Mouse (Mus musculus): Measurements from ENCODE around the gene Atp2a2. TPM values are rescaled to one million over a fixed set of nuclear protein-coding genes. Genes with fewer than 3 reads are reported as not detected.
A peak's percentile ranks its signal among the peaks of the same experiment; 100 is the strongest.
"Not testable (repeated sequence)": the region's sequence is repeated elsewhere in the genome, so short reads cannot be mapped to it uniquely, and the experiment has no call there.

The Atp2a2 gene
- total RNA-seq, 2 experiments from 2014 or later: 9,386 to 9,784 TPM

DNA sequence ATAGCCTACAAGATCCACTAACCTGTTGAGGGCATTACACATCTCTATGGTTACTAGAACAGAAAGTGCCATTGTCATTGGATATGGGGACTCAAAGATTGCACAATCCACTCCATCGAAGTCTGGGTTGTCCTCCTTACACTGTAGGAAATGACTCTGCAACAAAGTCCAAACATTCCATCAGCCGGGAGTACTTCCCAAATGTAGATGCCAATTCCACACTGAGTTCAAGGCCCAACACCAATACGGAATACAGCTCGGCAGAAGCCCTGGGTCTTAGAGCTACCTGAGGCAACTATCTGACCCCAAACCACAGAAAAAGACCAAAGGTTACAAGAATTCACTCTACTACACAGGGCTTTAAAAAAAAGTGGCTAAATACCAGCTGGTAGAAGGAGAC, 44.0 kb downstream of the Atp2a2 start:
- intact Hi-C loops (cut with DNase I): no loop called here
- DNase-seq: no peak

DNA sequence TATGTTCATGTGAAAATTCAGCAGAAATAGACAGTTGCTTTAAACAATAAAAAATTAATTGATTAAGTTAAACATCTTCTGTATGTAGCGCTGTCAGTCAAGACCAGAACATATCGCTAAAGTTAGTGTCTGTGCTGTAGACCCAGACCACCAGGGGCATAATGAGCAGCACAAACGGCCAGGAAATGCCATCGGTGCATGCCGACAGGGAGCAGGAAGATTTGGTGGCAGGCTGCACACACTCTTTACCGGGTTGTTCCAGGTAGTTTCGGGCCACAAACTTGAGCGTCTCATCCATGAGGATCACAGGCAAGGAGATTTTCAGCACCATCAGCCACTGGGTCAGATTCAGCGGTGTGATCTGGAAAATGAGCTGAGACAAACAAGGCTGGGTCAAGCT, 45.0 kb downstream of the Atp2a2 start:
- DNase-seq; intact Hi-C loops (cut with DNase I): not testable (repeated sequence)

DNA sequence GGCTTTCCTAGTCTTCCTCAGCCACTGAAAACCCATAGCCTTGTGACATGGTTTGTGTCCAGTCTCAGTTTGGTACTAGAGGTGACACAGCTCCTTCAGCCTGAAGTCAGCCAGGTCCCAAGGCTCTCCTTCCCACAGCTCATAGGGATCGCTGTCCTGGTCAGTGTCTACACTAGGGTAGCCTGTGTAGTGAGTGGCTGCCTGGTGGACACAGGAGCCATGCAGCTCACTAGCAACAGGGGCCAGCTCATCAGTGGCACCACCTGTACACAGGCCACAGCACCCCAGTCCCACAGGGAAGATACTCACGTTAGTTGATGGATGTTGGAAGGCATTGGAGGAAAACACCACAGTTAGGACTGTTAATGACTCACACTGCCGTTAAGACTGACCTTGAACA, 46.4 kb downstream of the Atp2a2 start:
- no peak for DNase-seq
- intact Hi-C loops (cut with DNase I): no loop called here

DNA sequence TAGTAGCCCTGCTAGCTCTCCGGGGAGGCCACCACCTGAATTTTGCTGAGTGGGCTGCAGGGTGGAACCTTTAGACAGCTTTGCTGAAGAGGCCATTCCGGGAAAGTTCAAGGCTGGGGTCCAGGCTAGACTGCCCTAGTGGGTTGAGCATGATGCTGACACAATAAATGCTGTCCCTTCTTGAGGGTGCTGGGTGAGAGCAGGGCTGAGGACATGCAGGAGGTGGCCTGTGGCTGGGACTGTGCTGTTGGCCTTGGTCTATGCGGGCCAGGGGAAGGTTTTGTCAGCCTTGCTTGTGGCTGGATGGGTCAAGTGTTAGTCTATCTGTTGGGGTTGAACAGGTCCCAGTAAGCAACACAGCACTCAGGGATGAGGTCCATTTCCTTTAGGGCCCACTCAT, 47.1 kb downstream of the Atp2a2 start:
- DNase-seq: no peak
- intact Hi-C loops (cut with DNase I): no loop called here

DNA sequence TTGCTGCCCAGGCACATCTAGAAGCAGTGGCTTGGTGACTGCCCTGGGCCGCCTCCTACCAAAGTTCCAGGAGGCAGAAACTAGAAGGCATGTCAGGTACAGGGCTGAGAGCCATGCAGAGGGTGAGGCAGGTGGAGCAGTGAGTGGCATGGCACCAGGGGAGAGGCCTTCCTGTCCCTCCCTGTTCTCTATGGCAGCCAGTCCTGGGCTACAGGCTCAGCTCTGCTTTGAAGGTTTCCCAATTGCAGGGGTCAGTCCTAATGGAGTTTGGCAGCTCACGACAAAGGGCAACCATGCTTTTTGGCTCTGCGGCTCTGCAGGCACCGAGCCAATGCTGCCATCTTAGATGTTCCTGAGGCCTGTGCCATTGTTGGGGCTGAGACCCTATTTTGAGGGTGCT, 47.6 kb downstream of the Atp2a2 start:
- DNase-seq: no peak
- intact Hi-C loops (cut with DNase I): no loop called here

DNA sequence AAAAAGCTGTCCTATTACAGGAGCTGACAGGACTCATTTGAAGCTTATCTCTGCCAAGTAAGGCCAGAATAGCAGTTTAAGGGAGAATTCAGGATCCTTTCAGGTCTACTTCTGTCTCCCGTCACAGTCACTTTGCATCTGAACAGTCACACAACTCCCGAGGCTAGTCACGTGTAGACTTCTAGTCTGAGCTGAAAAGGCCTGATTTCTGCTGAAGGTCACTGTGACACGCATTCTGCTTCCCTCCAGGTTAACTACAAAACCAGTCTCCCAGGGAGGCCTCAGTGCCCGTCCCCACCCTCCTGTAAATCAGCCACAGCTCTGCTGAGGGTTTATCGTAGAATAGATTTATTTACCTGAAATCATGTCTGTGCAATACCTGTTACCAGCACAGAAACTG, 48.8 kb downstream of the Atp2a2 start:
- intact Hi-C loops (cut with DNase I): no loop called here
- DNase-seq: no peak

DNA sequence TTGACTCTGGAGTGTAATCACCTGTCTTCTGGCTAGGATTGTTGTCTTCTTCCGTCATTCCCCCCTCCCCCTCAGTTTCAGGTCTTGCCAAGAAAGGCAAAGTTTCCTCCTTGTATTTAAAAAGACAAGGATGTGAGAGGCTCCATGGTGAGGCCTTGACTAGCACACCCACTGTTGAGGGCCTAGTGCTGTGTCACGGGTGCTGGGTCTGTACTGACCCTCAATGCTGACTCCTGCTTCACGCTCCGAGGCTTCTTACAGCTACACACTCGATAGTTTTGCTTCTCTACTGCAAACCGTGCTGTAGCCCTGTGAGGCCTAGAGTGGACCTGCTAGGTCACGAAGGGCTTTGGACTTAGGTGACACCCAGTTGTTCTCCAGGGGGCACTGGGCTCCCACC, 49.8 kb downstream of the Atp2a2 start:
- no peak for DNase-seq
- intact Hi-C loops (cut with DNase I): no loop called here

DNA sequence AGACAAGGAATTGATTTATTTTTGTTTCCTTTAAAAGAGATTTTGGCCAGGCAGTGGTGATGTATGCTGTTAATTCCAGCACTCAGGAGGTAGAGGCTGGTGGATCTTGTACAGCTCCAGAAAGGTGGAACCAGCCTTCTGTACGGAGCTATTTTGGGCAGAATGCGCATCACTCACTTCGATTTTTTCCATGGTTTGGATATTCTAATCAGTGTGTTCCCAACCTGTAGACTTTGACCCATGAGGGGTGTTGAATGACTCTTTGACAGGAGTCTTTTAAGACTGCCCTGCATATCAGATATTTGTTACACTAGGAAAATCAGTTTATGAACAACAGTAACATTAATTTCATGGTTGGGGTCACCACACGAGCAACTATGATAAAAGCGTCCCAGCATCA, 50.7 kb downstream of the Atp2a2 start:
- DNase-seq: no peak
- intact Hi-C loops (cut with DNase I): no loop called here

DNA sequence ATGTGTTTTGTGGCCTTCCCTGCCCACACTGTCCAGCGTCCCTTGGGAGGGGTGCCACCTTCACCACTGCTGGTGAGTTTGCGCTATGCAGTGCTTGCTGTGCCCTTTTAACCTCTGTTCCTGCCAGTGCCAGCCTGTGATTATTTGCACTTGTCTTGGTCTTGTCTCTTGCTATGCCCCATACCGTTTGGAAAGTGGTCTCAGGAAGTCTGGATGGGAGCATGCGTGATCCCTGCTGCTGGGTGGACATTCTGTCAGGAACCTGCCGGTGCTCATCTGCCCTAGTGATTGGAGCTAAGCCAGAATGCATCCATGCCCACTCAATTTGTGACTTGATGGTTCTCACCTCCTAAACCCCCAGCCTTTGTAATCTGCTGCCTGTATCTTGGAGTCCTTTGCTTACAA, 51.1 kb downstream of the Atp2a2 start:
- peak in 1 of 2 experiments; percentile 63 for DNase-seq

DNA sequence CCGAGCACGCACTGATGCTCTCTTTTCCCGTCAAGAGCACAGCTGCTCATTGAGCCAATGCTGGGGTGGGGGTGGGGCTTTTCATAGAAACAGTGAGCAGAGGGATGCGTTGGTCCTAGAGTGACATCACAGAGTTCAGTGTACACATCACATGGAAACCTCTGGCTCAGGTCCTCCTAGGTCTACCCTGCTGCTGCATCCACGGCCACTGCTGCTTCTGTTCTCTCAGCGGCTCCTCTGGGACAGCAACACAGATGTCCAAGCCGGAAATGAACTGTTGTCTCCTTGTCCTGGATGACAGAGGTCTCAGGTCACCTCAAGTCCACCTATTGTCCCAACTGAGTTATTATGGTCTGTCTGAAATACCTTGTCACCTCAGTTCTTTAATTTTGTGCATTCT, 52.1 kb downstream of the Atp2a2 start:
- peak in 1 of 2 experiments; percentile 57 for DNase-seq
- intact Hi-C loops (cut with DNase I): loop anchor here (5.0 kb wide), 1 partner anchor 48 kb away; no protein-coding TSS in a partner anchor

More for the DNA sequence above, 51.1 kb downstream of the Atp2a2 start:
- intact Hi-C loops (cut with DNase I): no loop called here

DNA sequence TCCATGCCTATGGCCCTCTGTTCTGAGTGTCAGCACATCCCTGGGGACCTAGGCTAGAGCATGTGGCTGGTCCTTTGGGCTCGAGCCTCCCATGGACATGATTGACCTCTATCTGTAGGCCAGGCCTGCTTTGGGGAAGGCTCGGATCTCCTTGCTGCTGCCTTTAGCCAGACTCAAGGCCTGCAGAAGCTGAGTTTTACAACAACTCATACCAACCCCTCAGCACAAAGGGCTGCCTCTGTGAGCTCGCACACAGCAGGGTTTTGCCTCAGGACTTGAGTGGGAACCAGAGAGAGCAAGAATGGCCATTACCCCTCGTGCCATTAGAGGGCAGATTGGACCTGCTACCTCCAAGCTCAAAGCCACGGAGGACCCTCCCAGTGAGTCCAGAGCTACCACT, 53.2 kb downstream of the Atp2a2 start:
- DNase-seq: no peak
- intact Hi-C loops (cut with DNase I): loop anchor here (5.0 kb wide), 1 partner anchor 47 kb away; no protein-coding TSS in a partner anchor

DNA sequence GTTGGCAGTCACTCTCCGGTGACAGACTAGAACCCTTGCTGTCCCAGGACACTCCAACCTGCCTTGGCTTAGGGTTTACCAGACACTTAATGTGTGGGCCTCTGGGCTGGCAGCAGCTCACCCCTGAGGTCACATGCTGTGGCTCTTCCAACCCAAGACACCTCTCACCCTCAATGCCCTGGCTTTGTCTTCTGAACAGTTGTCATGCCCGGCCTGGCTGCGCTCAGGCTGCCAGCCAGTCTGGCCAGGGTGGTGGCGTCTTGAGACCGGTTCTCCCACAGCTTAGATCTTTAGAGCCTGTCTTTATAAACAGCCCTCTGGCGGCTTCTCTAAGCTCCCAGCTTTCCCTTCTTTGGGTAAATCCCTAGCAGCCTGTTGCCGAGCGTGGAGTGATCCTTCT, 54.2 kb downstream of the Atp2a2 start:
- DNase-seq: no peak
- intact Hi-C loops (cut with DNase I): loop anchor here (5.0 kb wide), 1 partner anchor 46 kb away; no protein-coding TSS in a partner anchor

DNA sequence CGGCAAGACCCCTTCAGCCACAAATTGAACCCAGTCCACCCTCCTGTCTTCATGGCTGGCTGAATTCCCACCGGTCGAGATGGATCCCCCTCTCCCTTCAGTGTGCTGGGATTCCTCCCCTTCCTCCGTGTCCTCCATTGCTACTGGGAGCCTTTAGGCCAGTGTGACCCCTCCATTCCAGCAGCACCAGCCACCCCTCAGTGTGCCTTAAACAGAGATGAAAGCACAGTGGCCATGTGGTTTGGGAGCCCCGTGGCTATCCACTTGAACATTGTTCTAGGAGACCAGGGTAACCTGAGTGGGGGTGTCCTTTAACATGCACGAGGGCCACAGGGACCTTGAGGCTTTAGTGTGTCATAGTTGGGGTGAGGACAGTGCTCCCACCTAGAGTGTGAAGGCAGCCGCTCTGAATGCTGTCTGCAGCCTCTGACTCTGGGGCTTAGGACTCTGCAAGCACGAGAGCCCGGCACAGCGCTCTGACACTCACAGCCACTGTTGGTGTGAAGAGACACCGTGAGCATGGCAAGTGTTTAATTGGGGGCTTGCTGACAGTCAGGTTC, 56.9 kb downstream of the Atp2a2 start:
- DNase-seq: no peak

DNA sequence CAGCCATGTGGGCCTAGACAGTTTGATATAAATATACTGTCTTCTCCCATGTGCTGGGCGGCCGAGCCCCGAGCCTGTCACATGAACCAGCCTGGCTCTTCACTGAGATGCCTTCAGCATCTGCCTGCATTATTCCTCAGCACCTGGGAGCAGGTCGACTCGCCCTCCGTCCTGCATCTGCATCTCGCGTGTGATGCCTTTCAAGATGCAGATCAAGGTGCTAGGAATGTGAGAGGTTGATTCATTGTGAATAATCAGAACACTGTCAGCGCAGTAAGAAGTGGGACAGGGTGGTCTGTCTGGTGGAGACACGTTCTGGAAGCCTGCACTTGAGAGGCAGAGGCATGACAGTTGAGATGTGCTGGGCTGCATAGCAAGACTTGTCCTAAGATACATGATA, 57.5 kb downstream of the Atp2a2 start:
- intact Hi-C loops (cut with DNase I): no loop called here
- DNase-seq: no peak

More for the DNA sequence above, 56.9 kb downstream of the Atp2a2 start:
- intact Hi-C loops (cut with DNase I): loop anchor here (5.0 kb wide), 1 partner anchor 43 kb away; no protein-coding TSS in a partner anchor

DNA sequence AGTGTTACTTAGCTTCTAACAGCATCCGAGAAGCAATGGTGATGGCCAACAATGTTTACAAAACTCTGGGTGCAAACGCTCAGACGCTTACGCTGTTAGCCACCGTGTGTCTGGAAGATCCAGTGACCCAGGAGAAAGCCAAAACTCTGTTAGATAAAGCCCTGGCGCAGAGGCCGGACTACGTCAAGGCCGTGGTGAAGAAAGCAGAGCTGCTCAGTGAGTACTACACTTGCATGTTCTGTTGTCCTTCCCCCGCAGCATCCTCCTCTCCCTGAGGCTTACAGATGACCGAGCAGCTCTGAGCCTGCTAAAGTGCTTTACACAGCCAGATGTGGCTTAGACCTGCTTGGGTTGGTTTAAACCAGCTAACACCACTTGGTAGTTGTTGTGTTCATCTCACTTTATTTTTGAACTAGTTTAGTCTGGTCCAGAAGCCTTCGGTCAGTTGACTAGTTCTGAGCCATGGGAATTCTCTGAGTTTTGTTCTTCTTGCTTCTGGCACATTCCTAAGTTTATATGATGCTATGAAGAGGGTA, 61.9 kb downstream of the Atp2a2 start:
- peak; percentile 58 to 65 for DNase-seq
- intact Hi-C loops (cut with DNase I): no loop called here

DNA sequence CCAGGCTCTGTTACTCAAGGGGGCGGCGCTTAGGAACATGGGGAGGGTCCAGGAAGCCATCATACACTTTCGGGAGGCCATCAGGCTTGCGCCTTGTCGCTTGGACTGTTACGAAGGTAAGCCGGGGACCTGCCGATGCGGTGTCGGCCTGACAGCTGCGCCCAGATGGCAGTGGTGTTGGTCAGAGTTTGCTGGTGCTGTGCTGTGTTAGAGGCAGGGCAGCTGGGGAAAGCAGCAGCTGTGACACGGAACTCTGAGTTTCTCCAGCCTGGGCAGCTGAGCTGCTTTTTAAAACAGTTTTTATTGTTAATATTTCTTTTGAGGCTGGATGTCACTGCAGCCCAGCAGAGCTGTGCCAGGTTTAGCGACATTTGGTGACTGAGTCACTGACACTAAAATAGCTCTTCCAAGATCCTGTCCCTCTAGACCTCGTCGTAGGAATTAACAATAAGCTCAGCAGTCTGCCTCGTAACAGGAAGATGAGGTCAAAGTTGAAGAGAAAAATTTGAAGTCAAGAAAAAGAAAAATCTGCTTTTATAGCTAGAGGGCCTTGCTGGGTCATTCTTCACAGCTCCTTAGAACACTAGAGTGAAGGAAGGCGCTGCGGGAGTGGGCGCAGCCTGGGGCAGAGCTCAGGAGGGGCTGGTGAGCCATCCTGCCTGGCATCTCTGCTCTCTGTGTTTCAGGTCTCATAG, 62.5 kb downstream of the Atp2a2 start:
- peak; percentile 46 to 58 for DNase-seq
- intact Hi-C loops (cut with DNase I): no loop called here

DNA sequence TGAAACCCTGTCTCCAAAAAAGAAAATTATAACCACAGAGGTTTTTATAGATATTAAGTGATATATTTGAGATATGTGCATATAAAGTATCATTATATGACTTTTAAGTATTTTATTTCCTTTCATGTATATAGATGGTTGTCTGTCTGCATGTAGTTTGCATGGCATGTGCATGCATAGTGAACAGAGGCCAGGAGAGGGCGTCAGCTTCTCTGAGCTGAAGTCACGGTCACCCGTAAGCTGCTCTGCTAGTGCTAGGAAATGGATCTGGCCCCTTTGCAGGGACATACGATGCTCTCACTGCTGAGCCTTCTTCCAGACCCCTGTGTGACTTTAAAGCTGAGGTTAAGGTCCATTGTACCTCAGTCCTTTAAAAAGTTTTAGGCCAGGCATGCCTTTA, 67.5 kb downstream of the Atp2a2 start:
- intact Hi-C loops (cut with DNase I): no loop called here
- no peak for DNase-seq

DNA sequence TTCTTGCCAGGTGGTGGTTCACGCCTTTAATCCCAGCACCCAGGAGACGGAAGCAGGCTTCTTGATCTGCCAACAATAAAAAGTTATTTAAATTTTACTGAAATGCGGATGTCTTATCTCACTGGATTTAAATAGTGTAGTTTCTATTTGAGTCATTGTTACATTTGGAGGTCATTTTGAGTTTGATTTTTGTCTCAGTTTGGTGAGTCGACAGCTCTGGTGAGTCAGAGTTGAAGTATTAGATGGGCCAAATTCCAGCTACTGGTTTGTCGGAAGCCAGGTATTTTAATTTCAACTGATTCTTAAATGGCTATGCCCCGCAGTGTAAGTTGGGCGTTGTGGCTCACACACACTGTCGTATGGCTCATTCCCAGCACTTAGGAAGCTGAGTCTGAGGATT, 70.8 kb downstream of the Atp2a2 start:
- DNase-seq: no peak
- intact Hi-C loops (cut with DNase I): no loop called here

DNA sequence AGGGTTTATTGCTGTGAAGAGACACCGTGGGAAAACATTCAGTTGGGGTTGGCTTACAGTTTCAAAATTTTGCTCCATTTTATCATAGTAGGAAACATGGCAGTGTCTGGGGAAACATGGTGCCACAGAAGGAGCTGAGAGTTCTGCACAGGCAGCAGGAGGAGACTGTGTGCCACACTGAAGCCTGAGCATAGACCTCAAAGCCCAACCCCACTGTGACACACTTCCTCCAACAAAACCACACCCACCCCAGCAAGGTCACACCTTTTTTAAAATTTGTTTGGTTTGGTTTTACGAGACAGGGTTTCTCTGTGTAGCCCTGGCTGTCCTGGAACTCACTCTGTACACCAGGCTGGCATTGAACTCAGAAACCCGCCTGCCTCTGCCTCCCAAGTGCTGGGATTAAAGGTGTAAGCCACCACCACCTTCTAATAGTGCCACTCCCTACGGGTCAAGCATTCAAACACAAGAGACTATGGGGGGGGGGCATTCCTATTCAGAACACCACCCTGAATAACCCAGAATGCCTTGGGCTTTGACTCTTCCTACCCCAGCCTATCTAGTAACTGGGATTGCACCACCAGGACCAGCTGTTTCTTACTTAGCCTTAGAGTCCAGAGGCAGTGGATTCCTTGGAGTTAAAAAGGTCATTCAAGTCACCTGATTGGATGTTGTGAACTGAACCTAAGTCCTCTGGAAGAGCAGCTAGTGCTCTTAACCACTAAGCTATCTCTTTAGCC, 71.8 kb downstream of the Atp2a2 start:
- intact Hi-C loops (cut with DNase I): no loop called here
- DNase-seq: no peak

DNA sequence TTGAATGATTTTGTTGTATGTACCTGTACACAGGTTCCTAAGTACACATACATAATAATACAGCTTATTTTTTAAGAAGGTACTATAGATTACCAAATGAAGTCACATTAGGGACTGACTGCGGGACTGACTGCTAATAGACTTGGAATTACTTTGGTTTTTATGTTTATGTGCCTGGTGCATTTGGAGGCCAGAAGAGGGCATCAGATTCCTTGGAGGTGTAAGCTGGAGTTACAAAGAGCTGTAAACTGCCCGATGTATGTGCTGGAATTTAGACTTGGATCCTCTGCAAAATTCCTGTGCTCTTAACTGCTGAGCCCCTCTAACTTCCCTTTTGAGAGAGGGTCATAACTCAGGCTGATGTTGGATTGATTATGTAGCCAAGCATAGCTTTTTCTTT, 76.5 kb downstream of the Atp2a2 start:
- intact Hi-C loops (cut with DNase I): no loop called here
- no peak for DNase-seq

DNA sequence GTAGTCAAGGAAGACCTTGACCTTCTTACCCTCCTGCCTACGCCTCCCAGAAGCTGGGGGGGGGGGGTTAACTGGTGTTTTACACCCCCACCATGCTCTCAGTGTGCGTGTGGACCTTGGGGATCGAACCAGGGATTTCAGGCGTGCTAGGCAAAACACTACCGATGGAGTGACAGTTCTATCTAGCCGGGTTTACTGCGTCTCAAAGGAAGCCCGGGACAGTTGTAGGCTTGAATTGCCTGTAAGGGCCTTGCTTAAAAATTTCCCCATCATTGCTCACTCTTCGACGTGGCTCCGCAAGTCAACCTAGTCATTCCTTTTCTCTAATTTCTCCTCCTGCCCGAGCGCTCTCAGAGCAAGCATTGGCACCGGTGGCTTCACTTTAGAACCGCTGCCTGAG, 78.9 kb downstream of the Atp2a2 start:
- intact Hi-C loops (cut with DNase I): loop anchor here (5.0 kb wide), 1 partner anchor 304 kb away; no protein-coding TSS in a partner anchor
- no peak for DNase-seq

Data from heart, postnatal 14 days (tissue).